Mouse (Mus musculus) forebrain, embryonic 16.5 days (tissue): ENCODE data around the gene Clint1. TPM values are rescaled to one million over a fixed set of nuclear protein-coding genes. Genes with fewer than 3 reads are reported as not detected.

Experiments
- ATAC-seq: fragments of 200-750 bp; cut with Nextera tagmentation; 2 replicates; pipeline ENCODE4 v1.8.0; 2017; ENCODE audit warnings: mild to moderate bottlenecking, moderate library complexity
- H3K27ac ChIP-seq: fragments of 300-500 bp; sonication (generic); 2 replicates; pipeline ENCODE4 v1.5.1; 2014; ENCODE audit warnings: low read length, control low read depth
- H3K27me3 ChIP-seq: fragments of 300-500 bp; sonication (generic); replicated peaks from 2 replicates; pipeline ENCODE4 v1.6.1; 2014; ENCODE audit warnings: low read length; ENCODE audit not compliant: control insufficient read depth, insufficient read depth
- H3K36me3 ChIP-seq: fragments of 300-500 bp; sonication (generic); 2 replicates; pipeline ENCODE4 v1.6.1; 2014; ENCODE audit not compliant: control insufficient read depth, insufficient read depth
- H3K4me1 ChIP-seq: fragments of 300-500 bp; sonication (generic); replicated peaks from 2 replicates; pipeline ENCODE4 v1.6.1; 2014; ENCODE audit warnings: low read length; ENCODE audit not compliant: control insufficient read depth, insufficient read depth
- H3K4me2 ChIP-seq: fragments of 300-500 bp; sonication (generic); 2 replicates; pipeline ENCODE4 v1.6.1; 2014; ENCODE audit warnings: mild to moderate bottlenecking, low read length, control low read depth
- H3K4me3 ChIP-seq: fragments of 300-500 bp; sonication (generic); replicated peaks from 2 replicates; pipeline ENCODE4 v1.5.1; 2014; ENCODE audit warnings: mild to moderate bottlenecking, low read length, control low read depth
- H3K9ac ChIP-seq: fragments of 300-500 bp; sonication (generic); replicated peaks from 2 replicates; pipeline ENCODE4 v1.6.1; 2014; ENCODE audit warnings: low read depth, low read length, control low read depth
- H3K9me3 ChIP-seq: fragments of 300-500 bp; sonication (generic); 2 replicates; pipeline ENCODE4 v1.6.1; 2016; ENCODE audit warnings: low read length; ENCODE audit not compliant: control insufficient read depth
- WGBS: fragments of 180-500 bp; shearing (Covaris S2); extraction: QIAGEN DNeasy Blood & Tissue Kit; methylation state at CpG from one replicate; pipeline ENCODE4 v1.1.7; 2014; 5-methylcytosine and 5-hydroxymethylcytosine counted together
- polyA plus RNA-seq: library from polyadenylated mRNA; unstranded; fragments of >200 nt; fragmentation: Nextera tagmentation; extraction: Ambion mirVana; gene quantifications from 2 replicates; pipeline ENCODE4 v1.2.1, GENCODE M21; 2015

Gene Clint1
- polyA plus RNA-seq, 1 experiment from 2014 or later, result 45.1 TPM

DNA sequence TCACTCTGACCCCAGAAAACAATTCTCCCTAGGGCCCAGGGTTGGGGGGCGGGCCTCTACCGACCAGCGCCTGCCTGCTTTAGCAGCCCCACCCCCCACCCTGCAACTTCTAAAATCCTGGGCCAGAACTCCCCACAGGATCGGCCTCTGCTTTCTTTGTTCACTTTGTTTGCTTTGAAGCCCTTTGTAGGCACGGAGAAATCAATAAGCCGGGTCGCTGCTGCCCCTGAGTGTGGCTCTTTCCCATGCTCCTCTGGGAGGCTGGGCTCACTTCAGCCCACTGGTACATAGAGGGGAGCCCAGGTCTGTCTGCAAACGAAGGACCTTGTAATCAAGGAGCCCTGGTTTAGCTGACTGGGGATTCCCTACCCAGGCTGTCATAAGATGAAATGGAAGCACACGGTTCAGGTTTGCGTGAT, 69.6 kb downstream of the Clint1 start:
- Histone ChIP-seq H3K4me1 (no peaks in the 10 kb centered on the region; the same call in 1 of the 2 replicates), H3K27me3 (no peaks in the 10 kb centered on the region), H3K27ac (no peak overlapping the region), H3K4me2 (no peak overlapping the region), H3K9ac (no peak overlapping the region), H3K9me3 (no peaks in the 10 kb centered on the region), H3K4me3 (no peak overlapping the region), H3K36me3 (no peaks in the 10 kb centered on the region)
- WGBS, result 7% methylated on average over 10 of the region's 10 CpGs
- no peak for ATAC-seq

DNA sequence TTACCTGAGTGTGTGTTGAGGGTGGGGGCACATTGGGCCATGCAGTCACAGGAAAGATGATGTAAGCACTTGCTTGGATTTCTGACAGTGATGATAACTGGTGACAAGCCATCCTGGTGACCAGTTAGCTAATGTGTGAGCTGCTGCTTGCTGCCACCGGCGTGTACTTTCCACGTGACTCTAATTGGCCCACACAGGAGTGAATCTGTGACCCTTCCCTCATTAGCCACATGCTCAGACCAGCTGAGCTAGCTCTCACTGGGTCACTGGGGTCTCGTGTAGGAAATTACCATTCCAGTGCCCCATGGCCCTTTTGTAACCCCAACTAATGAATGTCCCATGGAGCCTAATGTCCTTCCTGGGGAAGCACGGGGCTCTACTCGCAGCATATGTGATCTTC, 73.6 kb downstream of the Clint1 start:
- WGBS, result 51% methylated on average over 6 of the region's 6 CpGs

DNA sequence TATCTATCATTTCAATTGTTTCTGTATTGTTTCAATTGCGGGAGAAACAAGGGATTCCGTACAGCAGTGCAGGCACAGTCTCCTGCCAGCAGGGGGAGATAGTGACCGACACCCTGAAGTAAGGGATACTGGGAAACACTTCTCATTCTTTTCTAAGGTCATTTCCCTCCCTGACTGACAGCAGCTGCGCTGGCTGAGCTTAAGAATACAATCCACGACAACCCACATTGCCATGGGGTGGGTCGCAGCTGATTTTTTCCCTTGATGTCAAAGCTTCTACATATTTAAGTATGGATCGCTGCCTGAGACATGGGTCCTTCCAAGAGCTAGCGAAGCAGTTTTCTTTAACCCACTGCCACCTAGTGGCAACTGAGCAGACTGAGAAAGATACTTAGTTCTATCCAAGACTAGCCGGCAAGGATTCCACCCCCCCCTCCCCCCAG, 74.8 kb downstream of the Clint1 start:
- Histone ChIP-seq H3K27ac (no peak overlapping the region), H3K9me3 (no peaks in the 10 kb centered on the region), H3K4me2 (peak overlapping the region; percentile 66), H3K36me3 (peaks cover 4% of the 10 kb centered on the region; the same call in 1 of the 2 replicates), H3K9ac (peak overlapping the region; percentile 46), H3K4me1 (no peaks in the 10 kb centered on the region; the same call in 1 of the 2 replicates), H3K27me3 (no peaks in the 10 kb centered on the region), H3K4me3 (peak overlapping the region; percentile 47)
- WGBS, result under 1% methylated on average over 9 of the region's 9 CpGs
- ATAC-seq, result peak; percentile 94

More for the DNA sequence above, 73.6 kb downstream of the Clint1 start:
- Histone ChIP-seq H3K9ac (no peak overlapping the region), H3K27me3 (no peaks in the 10 kb centered on the region), H3K4me2 (no peak overlapping the region), H3K4me3 (no peak overlapping the region), H3K36me3 (peaks cover 4% of the 10 kb centered on the region; the same call in 1 of the 2 replicates), H3K27ac (no peak overlapping the region), H3K9me3 (no peaks in the 10 kb centered on the region), H3K4me1 (no peaks in the 10 kb centered on the region; the same call in 1 of the 2 replicates)
- no peak for ATAC-seq

GRCm38 (mm10) chr11:45927456-45927855, 75.6 kb downstream of the Clint1 start:
- no peak overlapping the region for H3K4me3 ChIP-seq
- 57% methylated on average over 5 of the region's 5 CpGs for WGBS
- H3K4me1 ChIP-seq, result no peaks in the 10 kb centered on the region; the same call in 1 of the 2 replicates
- H3K27ac ChIP-seq, result no peak overlapping the region
- no peaks in the 10 kb centered on the region for H3K9me3 ChIP-seq
- no peak overlapping the region for H3K4me2 ChIP-seq
- H3K36me3 ChIP-seq, result peaks cover 4% of the 10 kb centered on the region; the same call in 1 of the 2 replicates
- no peak overlapping the region for H3K9ac ChIP-seq
- no peak for ATAC-seq
- no peaks in the 10 kb centered on the region for H3K27me3 ChIP-seq

GRCm38 (mm10) chr11:45929541-45929940, 77.7 kb downstream of the Clint1 start:
- H3K4me1 ChIP-seq, result no peaks in the 10 kb centered on the region; the same call in 1 of the 2 replicates
- 82% methylated on average over 10 of the region's 10 CpGs for WGBS
- peaks cover 11% of the 10 kb centered on the region; the same call in 1 of the 2 replicates for H3K36me3 ChIP-seq
- no peaks in the 10 kb centered on the region for H3K27me3 ChIP-seq
- H3K9ac ChIP-seq, result no peak overlapping the region
- no peaks in the 10 kb centered on the region for H3K9me3 ChIP-seq
- ATAC-seq, result no peak
- H3K4me3 ChIP-seq, result no peak overlapping the region
- no peak overlapping the region for H3K4me2 ChIP-seq
- no peak overlapping the region for H3K27ac ChIP-seq

DNA sequence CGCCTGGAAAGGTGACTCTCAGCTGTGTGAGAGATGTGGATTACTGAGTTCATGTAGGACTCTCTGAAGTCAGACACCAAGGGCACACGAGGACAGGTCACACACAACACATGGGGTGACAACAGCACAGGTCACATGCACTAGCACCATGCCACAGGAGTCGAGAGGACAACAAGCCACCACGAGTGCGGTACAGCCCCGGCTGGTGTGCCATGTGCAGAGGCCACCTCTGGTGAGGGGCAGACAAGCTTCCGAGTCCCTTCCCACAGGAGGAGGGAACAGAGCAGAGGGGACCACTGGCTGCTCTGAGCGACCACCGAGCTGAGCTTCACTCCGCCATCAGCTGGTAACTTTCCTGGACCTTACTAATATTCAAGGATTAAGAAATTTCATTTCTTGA, 80.9 kb downstream of the Clint1 start:
- Histone ChIP-seq H3K27ac (no peak overlapping the region), H3K36me3 (peaks cover 11% of the 10 kb centered on the region; the same call in 1 of the 2 replicates), H3K27me3 (no peaks in the 10 kb centered on the region), H3K4me3 (no peak overlapping the region), H3K4me1 (no peaks in the 10 kb centered on the region), H3K9me3 (no peaks in the 10 kb centered on the region), H3K9ac (no peak overlapping the region), H3K4me2 (no peak overlapping the region)
- WGBS, result 95% methylated on average over 10 of the region's 10 CpGs
- ATAC-seq, result no peak

GRCm38 (mm10) chr11:45937478-45937877, 85.6 kb downstream of the Clint1 start:
- H3K4me3 ChIP-seq, result no peak overlapping the region
- H3K4me2 ChIP-seq, result no peak overlapping the region
- no peaks in the 10 kb centered on the region for H3K27me3 ChIP-seq
- no peaks in the 10 kb centered on the region for H3K9me3 ChIP-seq
- no peak overlapping the region for H3K27ac ChIP-seq
- peaks cover 5% of the 10 kb centered on the region for H3K4me1 ChIP-seq
- H3K9ac ChIP-seq, result no peak overlapping the region
- ATAC-seq, result no peak
- 96% methylated on average over 8 of the region's 8 CpGs for WGBS
- peaks cover 7% of the 10 kb centered on the region; the same call in 1 of the 2 replicates for H3K36me3 ChIP-seq

GRCm38 (mm10) chr11:45938917-45939316, 87.1 kb downstream of the Clint1 start:
- 83% methylated on average over 8 of the region's 8 CpGs for WGBS
- H3K27me3 ChIP-seq, result no peaks in the 10 kb centered on the region
- no peak overlapping the region for H3K4me3 ChIP-seq
- peaks cover 18% of the 10 kb centered on the region for H3K4me1 ChIP-seq
- no peak overlapping the region for H3K4me2 ChIP-seq
- ATAC-seq, result no peak
- H3K27ac ChIP-seq, result no peak overlapping the region
- no peak overlapping the region for H3K9ac ChIP-seq
- H3K9me3 ChIP-seq, result no peaks in the 10 kb centered on the region
- no peaks in the 10 kb centered on the region; the same call in 1 of the 2 replicates for H3K36me3 ChIP-seq

- no peak overlapping the region for H3K4me3 ChIP-seq
- no peak overlapping the region for H3K27ac ChIP-seq
- peaks cover 18% of the 10 kb centered on the region for H3K4me1 ChIP-seq
- no peak overlapping the region for H3K9ac ChIP-seq
- no peak for ATAC-seq
- H3K9me3 ChIP-seq, result no peaks in the 10 kb centered on the region
- H3K4me2 ChIP-seq, result no peak overlapping the region
- no peaks in the 10 kb centered on the region for H3K27me3 ChIP-seq
- WGBS, result 89% methylated on average over 7 of the region's 7 CpGs
- no peaks in the 10 kb centered on the region for H3K36me3 ChIP-seq
Measured at GRCm38 (mm10) chr11:45942281-45942680, 90.4 kb downstream of the Clint1 start.
